Mouse (Mus musculus) brain, embryonic 14.5 days (tissue): ENCODE data around the gene Fam240a.

Experiments used
- CTCF ChIP-seq: fragments of 200-500 bp; IDR thresholded peaks from 2 replicates; pipeline ENCODE4 v1.5.1; 2012; ENCODE audit warnings: inconsistent platforms, mild to moderate bottlenecking, moderate library complexity, borderline replicate concordance; ENCODE audit not compliant: insufficient read depth, insufficient read length; ENCODE audit errors: extremely low read depth
- POLR2A ChIP-seq: fragments of 200-500 bp; IDR thresholded peaks from 2 replicates; pipeline ENCODE4 v1.6.1; 2012; ENCODE audit warnings: mild to moderate bottlenecking, inconsistent platforms, borderline replicate concordance; ENCODE audit not compliant: poor library complexity, insufficient read depth, insufficient read length, severe bottlenecking; ENCODE audit errors: extremely low read depth

- TF ChIP-seq CTCF: no peak
- TF ChIP-seq POLR2A: no peak
Measured at GRCm38 (mm10) chr9:110952931-110953549, 36.4 kb upstream of the Fam240a start.
